Mouse (Mus musculus): ENCODE data around the gene Arid5b. TPM values are rescaled to one million over a fixed set of nuclear protein-coding genes. Genes with fewer than 3 reads are reported as not detected.

The Arid5b gene
- total RNA-seq, 1 experiment from 2014 or later, result 18.8 TPM

DNA sequence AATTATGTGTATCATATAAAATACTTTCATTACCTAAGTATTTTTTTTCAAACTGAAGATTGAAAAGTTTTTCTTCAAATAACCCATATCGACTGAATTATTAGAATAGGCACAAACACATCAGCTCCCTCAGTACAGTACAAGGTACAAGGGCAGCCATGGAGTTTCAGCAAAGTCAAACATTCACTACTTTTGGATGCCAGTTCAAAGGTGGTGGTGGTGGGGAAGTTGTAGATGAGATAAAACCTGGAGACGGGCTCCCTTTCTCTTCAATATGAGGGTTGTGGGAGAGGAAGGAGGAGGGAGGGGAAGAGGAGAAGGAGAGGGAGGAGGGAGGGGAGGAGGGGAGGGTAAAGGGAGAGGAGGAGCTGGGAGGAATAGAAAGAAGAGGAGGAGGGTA, 67.0 kb downstream of the Arid5b start:
- no peak for ATAC-seq (replicated peaks; ENCODE audit: insufficient number of reproducible peaks, low FRiP score, low TSS enrichment, poor library complexity, severe bottlenecking)

DNA sequence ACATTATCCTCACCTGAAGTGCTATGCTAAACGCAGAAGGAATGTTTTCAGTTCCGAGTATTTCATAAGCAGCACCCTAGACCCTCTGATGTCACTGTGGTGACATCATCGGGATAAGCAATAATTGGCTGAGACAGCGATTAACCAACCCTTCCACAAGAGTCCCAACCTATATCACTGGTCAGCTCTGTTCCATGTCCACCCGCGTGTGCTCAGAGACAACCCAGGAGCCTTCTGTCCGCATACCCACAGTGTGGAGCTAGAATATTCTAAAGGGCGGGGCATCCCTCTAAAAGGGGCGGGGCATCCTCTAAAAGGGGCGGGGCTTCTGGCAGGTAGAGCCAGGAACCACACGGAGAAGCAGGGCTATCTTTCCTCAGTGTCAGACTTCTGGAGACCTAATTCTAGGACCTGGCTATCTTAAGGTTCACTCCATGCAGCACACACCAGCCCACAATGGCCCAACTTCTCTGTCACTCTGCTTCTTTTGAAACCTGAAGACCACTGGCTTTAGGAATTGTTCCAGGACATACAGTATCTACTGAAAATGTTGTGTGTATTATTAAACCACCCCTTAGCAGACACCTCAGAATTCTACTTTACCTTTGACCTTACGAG, 68.4 kb downstream of the Arid5b start:
- no peak for ATAC-seq (replicated peaks; ENCODE audit: insufficient number of reproducible peaks, low FRiP score, low TSS enrichment, poor library complexity, severe bottlenecking)

DNA sequence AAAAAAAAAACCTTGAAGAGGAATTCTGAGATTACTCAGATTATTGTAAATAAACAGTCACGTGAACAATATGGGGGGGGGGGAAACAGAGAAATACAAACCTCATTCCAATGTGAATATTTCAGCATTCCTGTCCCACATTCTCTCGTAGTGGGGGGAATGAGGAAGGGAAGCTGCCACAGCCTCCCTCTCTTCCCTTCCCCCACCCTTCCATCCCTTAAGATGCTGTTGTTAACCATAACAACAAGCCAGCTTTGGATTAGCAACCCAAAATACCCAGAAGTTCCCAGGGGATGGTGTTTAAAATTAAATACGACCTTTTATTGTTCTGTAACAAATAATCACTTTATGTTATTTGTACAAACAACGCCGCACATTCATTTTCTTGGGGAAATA, 69.9 kb downstream of the Arid5b start:
- ATAC-seq (replicated peaks; ENCODE audit: insufficient number of reproducible peaks, low FRiP score, low TSS enrichment, poor library complexity, severe bottlenecking), result no peak

DNA sequence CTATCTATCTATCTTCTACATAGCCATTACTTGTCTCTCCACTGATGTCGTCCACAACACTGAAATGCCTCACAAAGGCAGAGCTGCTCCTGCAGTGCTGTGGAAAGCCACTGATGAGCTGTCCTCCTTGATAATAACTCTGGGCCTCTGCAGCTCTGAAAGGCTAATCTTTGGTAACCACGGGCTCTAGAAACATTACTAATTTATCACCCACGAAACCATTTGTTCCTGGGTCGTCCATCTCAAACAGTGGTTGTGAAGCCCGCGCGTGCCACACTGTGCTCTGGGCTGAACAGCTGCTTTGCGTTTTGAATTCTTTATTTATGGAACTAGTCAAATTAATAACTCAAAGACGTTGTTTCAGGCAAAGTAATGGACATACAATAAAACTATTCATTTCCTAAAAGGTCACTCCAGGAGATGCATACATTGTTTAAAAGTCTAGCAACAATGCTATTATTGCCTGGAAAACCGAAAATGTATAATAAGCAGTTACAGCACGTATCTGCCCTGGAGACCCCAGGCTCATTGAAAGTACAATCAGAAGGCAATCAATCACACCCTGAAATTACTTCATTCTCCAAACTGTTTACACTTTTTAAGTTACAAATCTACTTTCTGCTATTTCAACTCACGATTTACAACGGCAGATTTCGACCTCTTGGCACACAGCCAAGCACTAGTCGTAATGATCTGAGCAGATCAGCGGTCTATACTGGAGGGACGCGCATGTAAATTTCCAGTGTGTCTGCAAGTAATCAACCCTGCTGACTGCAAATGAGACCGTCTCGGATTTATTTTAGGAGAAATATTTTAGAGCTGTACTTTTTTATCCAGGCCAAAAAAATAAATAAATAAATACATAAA, 70.5 kb downstream of the Arid5b start:
- no peak for ATAC-seq (replicated peaks; ENCODE audit: insufficient number of reproducible peaks, low FRiP score, low TSS enrichment, poor library complexity, severe bottlenecking)

DNA sequence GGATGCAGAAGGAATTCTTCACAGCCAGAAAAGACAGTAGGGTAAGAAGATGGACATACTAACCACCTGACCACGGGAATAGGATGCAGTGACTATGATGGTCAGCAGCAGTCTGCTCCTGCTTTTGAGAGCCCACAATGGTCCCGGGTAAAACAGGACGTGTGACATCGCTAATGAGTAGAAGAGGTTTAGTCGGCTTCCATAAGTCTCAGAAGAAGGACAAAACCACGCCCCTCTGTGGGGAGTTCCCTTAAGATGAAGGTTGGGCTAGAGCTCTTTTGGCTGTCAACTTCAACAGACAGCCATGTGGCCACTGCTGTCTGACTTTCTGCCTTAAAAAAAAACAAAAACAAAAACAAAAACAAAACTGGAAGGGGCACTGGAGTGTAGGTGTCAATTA, 74.1 kb downstream of the Arid5b start:
- no peak for ATAC-seq (replicated peaks; ENCODE audit: insufficient number of reproducible peaks, low FRiP score, low TSS enrichment, poor library complexity, severe bottlenecking)

DNA sequence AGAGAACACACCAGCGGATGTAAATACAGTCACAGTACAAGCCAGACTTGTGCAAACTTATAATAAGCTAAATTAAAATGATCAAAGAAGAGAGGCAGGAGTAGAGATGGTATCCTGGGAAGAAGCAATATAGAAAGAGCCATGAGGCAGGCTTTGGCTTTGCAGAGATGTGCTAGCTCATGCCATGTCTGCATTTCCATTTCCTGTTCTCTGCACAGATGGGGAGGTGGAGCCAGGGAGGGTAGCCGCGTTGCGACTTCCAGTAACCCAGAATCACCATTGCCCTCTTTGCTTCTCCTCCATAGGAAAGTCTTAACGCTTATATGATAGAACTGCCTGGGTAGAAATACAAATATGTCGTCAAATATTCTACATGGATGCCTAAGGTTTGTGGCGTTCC, 74.7 kb downstream of the Arid5b start:
- no peak for ATAC-seq (replicated peaks; ENCODE audit: insufficient number of reproducible peaks, low FRiP score, low TSS enrichment, poor library complexity, severe bottlenecking)

DNA sequence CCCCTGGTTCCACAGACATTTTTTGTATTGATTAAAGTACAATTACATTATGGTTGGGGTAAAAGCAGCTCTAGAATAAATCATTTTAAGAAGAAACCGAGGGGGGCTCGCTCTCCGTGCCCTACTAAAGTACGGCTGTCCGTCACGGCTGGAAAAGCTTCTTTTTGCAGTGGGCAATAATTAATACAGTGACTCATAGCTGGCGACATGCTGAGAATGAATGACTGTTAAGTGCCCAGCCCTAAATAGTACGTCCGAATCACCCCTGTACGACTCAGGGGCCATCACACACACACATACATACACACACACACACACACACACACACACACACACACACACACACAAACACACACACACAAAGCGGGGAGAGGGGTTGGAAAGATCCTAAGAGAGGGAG, 75.2 kb downstream of the Arid5b start:
- no peak for ATAC-seq (replicated peaks; ENCODE audit: insufficient number of reproducible peaks, low FRiP score, low TSS enrichment, poor library complexity, severe bottlenecking)

DNA sequence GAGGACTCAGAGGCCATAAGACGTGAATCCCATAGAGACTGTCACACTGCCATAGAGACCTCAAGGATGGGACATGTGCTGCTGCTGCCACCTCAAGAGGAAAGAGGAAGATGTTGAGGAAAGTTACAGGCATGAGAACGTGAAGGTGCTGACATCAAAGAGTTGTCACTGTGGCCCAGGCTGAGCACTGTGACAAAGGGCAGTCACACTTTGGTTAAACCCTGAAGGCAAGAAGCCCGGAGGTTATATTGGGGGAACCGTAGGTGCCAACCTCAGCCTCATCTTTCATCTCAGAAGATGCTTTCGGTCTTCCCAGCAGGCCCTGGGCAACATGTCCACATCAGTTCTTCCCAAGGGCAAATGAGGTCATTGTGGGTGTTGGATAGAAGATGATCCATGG, 79.1 kb downstream of the Arid5b start:
- ATAC-seq (replicated peaks; ENCODE audit: insufficient number of reproducible peaks, low FRiP score, low TSS enrichment, poor library complexity, severe bottlenecking), result peak; percentile 53; the same call in 1 of the 2 replicates

DNA sequence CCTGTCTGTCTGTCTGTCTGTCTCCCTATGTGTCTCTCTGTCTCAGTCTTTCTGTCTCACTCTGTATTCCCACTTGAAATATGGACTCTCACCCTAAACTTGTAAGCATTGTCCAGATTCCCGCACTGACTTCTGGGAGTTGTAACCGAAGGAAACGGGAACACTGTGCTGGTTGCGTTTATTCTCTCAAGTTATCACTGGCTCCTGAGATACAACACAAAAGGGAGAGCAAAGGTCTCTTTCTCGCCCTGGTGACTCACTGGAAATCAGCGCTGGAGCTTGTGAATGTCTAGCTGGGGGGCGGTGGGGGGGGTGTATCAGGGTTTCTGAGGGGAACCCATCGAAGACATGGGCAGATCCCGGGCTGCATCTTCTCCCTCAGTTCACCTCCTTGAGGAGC, 82.2 kb downstream of the Arid5b start:
- ATAC-seq (replicated peaks; ENCODE audit: insufficient number of reproducible peaks, low FRiP score, low TSS enrichment, poor library complexity, severe bottlenecking), result no peak

DNA sequence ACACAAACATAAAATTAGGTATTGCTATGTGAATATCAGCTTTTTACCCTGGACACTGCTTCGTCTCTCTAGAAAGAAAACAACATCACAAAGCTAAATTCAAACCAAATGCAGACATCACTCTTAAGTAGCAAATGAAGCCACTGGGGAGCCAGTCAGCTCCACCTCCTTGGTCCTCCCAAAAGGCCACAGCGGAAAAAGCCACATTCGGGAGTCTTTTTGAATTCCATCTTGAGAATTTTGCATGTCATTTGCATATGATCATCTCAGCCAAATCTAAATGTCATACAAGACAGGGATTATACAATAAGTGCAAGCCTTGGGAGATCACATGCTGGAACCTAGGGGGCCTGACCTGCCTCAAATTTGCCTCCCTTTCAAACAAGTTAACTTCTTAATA, 85.0 kb downstream of the Arid5b start:
- ATAC-seq (replicated peaks; ENCODE audit: insufficient number of reproducible peaks, low FRiP score, low TSS enrichment, poor library complexity, severe bottlenecking), result no peak

DNA sequence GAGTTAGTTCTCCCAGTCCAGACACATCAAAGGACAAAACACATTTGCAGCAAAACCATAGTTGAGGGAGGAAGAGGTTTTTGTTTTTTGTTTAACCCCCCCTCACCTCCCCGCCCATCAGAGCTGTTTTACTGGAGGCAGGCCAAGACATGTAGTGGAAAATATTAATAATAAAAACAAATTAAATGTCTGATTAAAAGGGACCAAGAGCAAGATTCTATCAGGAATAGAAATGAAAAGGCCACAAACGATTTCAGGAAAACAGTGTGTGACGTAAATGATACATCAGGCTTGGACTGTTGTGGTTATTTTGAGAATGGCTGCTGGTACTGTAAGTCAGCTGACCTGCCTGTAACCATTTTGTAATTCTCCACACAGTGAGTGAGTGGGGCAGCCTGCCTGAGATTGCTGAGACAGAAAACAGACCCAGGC, 85.7 kb downstream of the Arid5b start:
- ATAC-seq (replicated peaks; ENCODE audit: insufficient number of reproducible peaks, low FRiP score, low TSS enrichment, poor library complexity, severe bottlenecking), result peak; percentile 79

DNA sequence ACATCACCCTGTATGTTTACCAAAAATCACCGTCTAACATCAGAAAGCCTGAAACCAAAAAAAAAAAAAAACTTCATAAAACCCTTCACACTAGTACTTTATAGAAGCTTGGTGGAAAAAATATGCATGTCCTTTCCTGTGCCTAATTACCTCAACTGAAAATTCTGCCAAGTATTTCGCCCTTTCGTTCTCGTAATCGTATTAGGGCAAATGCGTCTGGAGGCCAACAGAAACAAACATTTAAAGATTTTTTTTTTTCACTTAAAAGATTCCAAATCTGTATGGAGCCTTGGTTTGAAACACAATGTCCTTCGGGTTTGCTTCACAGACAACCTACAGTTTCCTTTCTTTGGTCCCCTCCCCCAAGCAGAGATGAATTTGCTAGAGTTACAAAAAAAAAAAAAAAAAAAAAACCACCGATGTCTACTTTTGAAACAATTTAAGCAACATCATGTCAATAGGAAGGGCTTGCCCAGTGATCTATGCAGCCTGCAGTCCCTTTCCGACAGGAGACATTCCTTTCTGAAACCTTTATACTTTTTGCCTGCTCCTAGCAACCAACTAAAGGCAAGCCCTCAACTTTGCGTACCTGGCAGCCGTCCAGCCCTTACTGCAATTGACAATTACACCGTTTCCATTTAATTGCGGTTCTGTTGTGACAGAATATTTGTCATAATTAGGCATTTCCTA, 86.7 kb downstream of the Arid5b start:
- no peak for ATAC-seq (replicated peaks; ENCODE audit: insufficient number of reproducible peaks, low FRiP score, low TSS enrichment, poor library complexity, severe bottlenecking)

DNA sequence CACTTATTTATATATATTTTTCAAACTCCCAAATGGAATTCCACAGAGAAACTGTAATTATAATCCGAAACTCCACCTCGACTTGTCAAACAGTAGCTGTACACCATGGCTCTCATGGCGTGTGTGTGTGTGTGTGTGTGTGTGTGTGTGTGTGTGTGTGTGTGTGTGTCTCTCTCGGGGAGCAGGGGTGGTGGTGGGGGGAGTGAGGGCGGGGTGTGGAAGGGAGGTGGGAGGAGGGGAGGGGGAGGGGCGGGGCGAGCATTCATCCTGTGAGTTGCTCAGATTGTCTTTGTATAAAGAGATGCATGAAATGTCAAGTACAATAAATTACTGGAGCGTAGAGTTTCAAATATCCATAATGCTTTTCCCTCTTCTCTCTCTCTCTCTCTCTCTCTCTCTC, 87.4 kb downstream of the Arid5b start:
- no peak for ATAC-seq (replicated peaks; ENCODE audit: insufficient number of reproducible peaks, low FRiP score, low TSS enrichment, poor library complexity, severe bottlenecking)

DNA sequence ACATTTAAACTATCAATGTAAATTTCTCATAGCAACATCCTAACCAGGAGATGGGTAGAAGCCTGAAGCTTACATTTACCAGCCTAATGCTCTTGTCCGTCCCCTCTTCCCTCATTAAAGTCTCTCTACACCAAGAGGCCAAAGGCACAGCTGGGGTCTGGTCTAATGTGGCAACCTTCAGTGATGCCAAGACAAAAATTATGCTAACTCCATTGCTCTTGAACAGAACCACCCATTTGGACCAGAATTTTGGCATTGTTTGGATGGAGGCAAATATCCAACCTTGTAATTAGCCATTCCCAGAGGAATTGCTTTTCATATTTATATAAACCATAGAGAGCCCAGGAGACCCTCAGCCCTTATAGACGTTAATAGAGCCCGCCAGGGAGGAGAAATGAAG, 88.7 kb downstream of the Arid5b start:
- ATAC-seq (replicated peaks; ENCODE audit: insufficient number of reproducible peaks, low FRiP score, low TSS enrichment, poor library complexity, severe bottlenecking), result no peak

DNA sequence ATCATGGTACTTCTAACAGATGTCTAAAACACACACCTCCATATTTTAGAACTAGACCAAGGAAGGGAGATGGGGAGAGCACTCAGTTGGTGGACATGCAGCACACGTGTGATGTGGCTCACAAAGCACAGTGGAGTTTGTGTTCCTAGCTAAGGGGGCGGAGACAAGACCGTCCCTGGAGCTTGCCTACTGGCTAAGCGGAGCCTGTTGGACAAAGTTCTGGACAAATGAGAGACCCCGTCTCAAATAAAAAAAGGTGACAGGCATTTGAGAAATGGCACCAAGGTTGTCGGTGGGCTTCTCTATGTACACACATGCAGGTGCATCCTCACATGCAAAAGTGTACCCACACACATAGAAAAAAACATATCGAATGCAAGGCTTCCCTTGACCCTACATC, 95.4 kb downstream of the Arid5b start:
- ATAC-seq (replicated peaks; ENCODE audit: insufficient number of reproducible peaks, low FRiP score, low TSS enrichment, poor library complexity, severe bottlenecking), result no peak

DNA sequence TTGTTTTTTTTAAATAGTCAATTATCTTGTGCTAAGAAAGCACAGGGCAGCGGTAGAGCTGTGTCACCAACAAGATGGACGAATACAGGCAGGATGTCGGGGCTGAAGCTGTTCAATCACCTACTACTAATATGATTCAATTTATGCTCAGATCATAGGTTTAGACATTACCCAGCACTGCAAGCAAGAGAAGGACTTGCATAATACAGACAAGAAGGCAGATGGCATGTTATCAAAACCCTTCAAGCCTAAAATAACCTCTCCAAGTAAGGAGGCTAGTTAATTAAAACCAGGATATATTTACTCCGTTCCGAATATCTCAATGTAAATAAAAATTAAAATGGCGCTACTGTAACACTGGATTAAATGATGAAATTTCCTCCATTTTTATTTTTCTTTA, 96.3 kb downstream of the Arid5b start:
- no peak for ATAC-seq (replicated peaks; ENCODE audit: insufficient number of reproducible peaks, low FRiP score, low TSS enrichment, poor library complexity, severe bottlenecking)

DNA sequence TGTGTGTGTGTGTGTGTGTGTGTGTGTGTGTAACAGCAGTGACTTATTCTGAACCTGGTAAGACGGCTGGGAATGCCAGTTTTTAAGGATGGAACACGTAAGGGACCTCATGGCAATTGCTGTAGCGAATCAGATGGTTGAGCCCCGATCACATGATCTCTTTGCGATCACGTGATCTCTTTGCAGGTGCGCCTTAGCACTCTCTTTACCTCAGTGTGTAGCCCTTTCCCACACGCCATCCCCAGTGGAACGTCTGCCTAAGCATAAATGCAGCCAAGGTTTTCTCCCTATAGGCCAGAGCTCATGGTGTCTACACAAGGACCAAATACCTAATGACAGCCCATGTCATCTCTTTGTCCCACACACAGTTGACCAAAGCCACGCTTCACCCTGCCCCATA, 97.4 kb downstream of the Arid5b start:
- ATAC-seq (replicated peaks; ENCODE audit: insufficient number of reproducible peaks, low FRiP score, low TSS enrichment, poor library complexity, severe bottlenecking), result no peak

DNA sequence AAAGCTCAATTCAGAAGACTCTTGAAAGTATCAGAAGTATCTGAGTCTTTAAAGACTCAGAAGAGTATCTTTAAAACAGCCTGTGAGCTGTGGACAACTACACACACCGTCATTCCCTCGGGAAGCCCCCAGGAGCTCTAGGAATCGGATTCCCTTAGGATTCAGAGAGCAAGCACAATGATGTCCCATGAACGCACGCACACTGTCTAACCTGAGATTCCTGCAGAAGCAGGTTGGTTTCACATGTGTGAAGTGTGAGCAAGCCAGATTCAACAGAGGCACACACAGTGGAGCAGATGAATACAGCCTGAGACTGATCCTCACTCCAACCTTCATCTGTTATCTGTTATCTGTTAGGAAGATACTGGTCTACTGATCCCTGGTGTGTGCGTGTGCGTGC, 97.8 kb downstream of the Arid5b start:
- ATAC-seq (replicated peaks; ENCODE audit: insufficient number of reproducible peaks, low FRiP score, low TSS enrichment, poor library complexity, severe bottlenecking), result no peak

DNA sequence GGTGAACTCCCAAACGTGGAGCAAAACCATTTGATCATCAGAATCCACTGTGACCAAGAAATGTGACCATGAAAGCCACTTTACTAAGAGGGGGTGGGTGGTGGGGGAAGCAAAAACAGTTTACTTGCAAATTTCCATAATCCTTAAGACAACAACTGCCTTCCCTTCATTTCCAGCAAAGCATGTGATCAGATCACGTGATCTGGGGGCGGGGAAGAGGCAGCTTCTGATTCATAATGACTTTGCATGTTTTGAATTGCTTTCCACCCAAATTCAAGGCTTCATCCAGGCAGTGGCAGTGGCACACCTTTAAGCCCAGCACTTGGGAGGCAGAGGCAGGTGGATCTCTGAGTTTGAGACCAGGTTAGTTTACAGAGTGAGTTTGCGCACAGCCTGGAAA, 98.4 kb downstream of the Arid5b start:
- ATAC-seq (replicated peaks; ENCODE audit: insufficient number of reproducible peaks, low FRiP score, low TSS enrichment, poor library complexity, severe bottlenecking), result no peak

DNA sequence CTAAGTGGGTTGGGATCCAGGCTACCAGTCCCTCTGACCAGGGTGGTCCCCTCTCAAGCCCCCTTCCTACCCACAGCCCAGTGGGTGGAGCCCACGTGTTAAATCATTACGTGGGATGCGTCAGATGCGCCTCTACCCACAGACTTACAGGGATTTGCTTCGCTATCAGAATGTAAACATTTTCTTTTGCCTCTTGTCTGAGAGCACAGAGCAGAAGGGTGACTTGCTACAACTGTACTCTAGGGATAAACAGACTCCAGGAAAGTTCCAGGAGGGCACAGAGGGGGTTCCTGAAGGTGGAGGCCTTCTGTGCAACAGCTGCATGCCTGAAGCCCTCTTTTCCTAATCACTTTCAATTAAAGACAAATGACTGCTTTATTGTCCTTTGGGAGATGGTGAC, 98.8 kb downstream of the Arid5b start:
- no peak for ATAC-seq (replicated peaks; ENCODE audit: insufficient number of reproducible peaks, low FRiP score, low TSS enrichment, poor library complexity, severe bottlenecking)

All from monocyte, adult 5-6 weeks (primary cell).